Mouse (Mus musculus): ENCODE measurements around the gene Nrbp1. TPM values are rescaled to one million over a fixed set of nuclear protein-coding genes. Genes with fewer than 3 reads are reported as not detected.
A peak's percentile ranks its signal among the peaks of the same experiment; 100 is the strongest.

Gene Nrbp1
- polyA plus RNA-seq, 1 experiment: 126 TPM

DNA sequence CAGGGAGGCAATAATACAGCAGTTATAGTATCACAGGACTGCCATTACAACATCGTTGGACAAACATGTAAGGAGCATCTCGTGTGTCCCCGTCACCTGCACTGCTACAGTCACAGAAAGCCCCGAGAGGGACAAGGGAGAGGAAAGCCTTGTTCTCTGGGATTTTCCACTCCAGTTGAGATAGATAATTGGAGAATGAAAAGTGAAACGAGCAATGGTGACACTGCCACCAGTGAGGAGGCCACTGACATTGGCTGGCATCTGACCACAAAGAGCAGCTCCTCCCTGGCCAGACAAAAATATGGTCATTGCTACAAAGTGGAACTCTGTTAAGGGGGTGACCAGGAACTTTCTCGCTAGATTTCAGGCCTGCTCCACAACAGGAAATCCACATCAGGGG lies 27.0 kb downstream of the Nrbp1 start:
- H3K4me3 ChIP-seq (ENCODE audit: insufficient read depth, low read depth, low read length): no peak overlapping the region
- 67% methylated on average over 6 of the region's 6 CpGs for WGBS
- peak; percentile 24 for DNase-seq
- no peak overlapping the region for H3K27ac ChIP-seq (ENCODE audit: insufficient read depth, low read depth, low read length)
- no peaks in the 10 kb centered on the region for H3K4me1 ChIP-seq (ENCODE audit: control insufficient read depth, insufficient read depth, low read length)
- no peaks in the 10 kb centered on the region for H3K27me3 ChIP-seq (replicated peaks; ENCODE audit: control insufficient read depth, insufficient read depth, low read length)
- TF ChIP-seq CTCF (conservative IDR thresholded peaks at IDR 0.05; ENCODE audit: insufficient read depth, insufficient read length, low read depth, low read length) (no peak), POLR2A (IDR thresholded peaks at IDR 0.05; ENCODE audit: low read depth, low read length) (no peak)
- H3K36me3 ChIP-seq (ENCODE audit: control insufficient read depth, insufficient read depth, low read length): no peaks in the 10 kb centered on the region; the same call in 1 of the 2 replicates

DNA sequence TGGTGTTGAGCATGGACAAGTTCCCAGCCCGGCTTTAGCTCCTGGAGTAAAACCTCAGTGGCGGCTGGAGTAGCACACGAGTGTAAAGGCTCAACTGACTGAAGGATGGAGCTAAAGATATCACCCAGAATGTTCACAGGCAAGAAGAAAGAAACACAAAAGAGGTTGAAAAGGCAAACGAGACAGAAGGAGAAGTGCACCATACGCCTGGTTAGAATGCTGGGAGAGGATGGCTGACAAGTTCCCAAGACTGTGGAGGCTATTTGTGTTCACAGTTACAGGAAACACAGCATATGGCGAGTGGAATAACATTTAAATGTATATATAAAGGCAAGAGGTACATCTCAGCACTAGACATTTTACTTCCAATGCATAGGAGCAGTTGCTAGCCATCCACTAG lies 32.4 kb downstream of the Nrbp1 start:
- Histone ChIP-seq H3K27ac (ENCODE audit: insufficient read depth, low read depth, low read length) (no peak overlapping the region), H3K36me3 (ENCODE audit: control insufficient read depth, insufficient read depth, low read length) (no peaks in the 10 kb centered on the region; the same call in 1 of the 2 replicates), H3K27me3 (replicated peaks; ENCODE audit: control insufficient read depth, insufficient read depth, low read length) (no peaks in the 10 kb centered on the region), H3K4me1 (ENCODE audit: control insufficient read depth, insufficient read depth, low read length) (no peaks in the 10 kb centered on the region), H3K4me3 (ENCODE audit: insufficient read depth, low read depth, low read length) (no peak overlapping the region)
- DNase-seq: no peak
- WGBS: 92% methylated on average over 6 of the region's 6 CpGs
- TF ChIP-seq CTCF (conservative IDR thresholded peaks at IDR 0.05; ENCODE audit: insufficient read depth, insufficient read length, low read depth, low read length) (no peak), POLR2A (IDR thresholded peaks at IDR 0.05; ENCODE audit: low read depth, low read length) (no peak)

DNA sequence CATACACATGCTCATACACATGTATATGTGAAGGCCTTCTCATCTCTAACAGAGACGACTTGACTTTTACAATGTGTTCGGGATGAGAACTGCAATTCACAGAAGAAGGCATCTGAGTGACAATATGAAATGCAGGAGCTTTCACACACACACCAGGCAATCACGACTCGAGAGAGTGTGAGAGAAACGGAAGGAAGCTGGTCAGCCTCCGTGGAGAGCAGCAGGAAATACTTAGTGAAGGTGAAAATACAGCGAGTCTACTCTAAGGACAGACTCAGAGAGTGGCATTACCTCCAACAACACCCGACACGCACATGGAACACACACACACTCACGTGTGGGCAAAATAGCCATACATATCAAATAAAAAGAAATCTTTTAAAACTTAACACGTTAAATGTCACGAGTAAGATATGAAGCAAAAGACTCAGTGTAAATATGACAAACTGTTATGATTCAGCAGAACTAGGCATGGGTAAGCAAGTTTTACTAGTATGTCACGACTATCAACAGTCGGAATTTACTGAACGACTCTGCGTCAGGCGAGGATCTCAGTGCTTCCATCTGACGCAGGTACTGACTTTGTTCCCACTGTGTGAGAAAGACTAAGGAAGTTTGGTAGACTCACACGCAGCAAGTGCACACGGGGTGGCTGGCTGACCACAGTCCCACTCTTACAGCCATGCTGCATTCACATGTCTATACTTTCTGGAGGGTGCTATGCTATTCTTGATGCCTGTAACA lies 38.8 kb downstream of the Nrbp1 start:
- Histone ChIP-seq H3K27me3 (replicated peaks; ENCODE audit: control insufficient read depth, insufficient read depth, low read length) (no peaks in the 10 kb centered on the region), H3K4me1 (ENCODE audit: control insufficient read depth, insufficient read depth, low read length) (no peaks in the 10 kb centered on the region), H3K4me3 (ENCODE audit: insufficient read depth, low read depth, low read length) (no peak overlapping the region), H3K36me3 (ENCODE audit: control insufficient read depth, insufficient read depth, low read length) (no peaks in the 10 kb centered on the region; the same call in none of the 2 replicates), H3K27ac (ENCODE audit: insufficient read depth, low read depth, low read length) (no peak overlapping the region)
- DNase-seq: no peak
- WGBS: 85% methylated on average over 20 of the region's 20 CpGs
- TF ChIP-seq POLR2A (IDR thresholded peaks at IDR 0.05; ENCODE audit: low read depth, low read length) (no peak), CTCF (conservative IDR thresholded peaks at IDR 0.05; ENCODE audit: insufficient read depth, insufficient read length, low read depth, low read length) (no peak)

DNA sequence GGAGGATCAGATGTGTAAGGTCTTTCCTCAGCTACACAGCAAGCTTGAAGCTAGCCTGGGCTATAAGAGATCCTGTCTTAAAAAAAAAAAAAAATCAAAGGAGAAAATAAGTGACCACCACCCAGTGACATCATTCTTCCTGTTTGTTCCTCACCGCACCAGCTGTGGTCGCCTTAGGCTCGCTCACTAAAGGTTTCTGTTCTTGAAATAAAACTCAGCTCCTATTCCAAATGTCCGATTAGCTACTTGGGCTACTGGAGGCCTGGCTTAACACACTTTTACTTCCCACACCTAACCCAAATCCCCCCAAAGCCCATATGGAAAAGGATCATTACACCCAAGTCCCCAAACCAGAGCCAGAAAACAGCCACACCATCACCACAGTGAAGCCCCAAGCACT lies 47.6 kb downstream of the Nrbp1 start:
- no peak for DNase-seq
- Histone ChIP-seq H3K27me3 (replicated peaks; ENCODE audit: control insufficient read depth, insufficient read depth, low read length) (no peaks in the 10 kb centered on the region), H3K4me3 (ENCODE audit: insufficient read depth, low read depth, low read length) (no peak overlapping the region), H3K27ac (ENCODE audit: insufficient read depth, low read depth, low read length) (no peak overlapping the region), H3K4me1 (ENCODE audit: control insufficient read depth, insufficient read depth, low read length) (no peaks in the 10 kb centered on the region; the same call in 1 of the 2 replicates), H3K36me3 (ENCODE audit: control insufficient read depth, insufficient read depth, low read length) (peaks cover 2% of the 10 kb centered on the region)
- no peak for TF ChIP-seq CTCF (conservative IDR thresholded peaks at IDR 0.05; ENCODE audit: insufficient read depth, insufficient read length, low read depth, low read length)
- TF ChIP-seq POLR2A (IDR thresholded peaks at IDR 0.05; ENCODE audit: low read depth, low read length): no peak
- 62% methylated on average over 4 of the region's 4 CpGs for WGBS

DNA sequence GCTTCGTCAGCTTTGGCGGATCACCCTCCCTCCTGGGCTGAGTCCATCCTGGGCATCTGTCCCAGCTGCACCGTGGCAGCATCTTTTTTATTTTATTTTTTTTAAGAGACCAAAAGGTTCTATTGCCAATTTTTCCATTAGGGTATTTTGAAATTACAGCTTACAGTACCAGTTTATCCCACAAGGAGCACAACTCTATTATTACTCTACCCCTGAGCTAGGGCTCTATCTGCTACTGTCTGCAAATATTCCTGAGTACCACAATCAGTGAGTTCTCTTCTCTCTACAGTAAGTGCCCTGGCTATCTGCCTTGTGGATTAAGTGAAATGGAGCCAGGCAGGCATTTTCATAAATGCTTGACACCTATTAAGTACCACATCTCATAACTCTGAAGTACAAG lies 48.0 kb downstream of the Nrbp1 start:
- Histone ChIP-seq H3K27me3 (replicated peaks; ENCODE audit: control insufficient read depth, insufficient read depth, low read length) (no peaks in the 10 kb centered on the region), H3K4me1 (ENCODE audit: control insufficient read depth, insufficient read depth, low read length) (no peaks in the 10 kb centered on the region; the same call in 1 of the 2 replicates), H3K4me3 (ENCODE audit: insufficient read depth, low read depth, low read length) (no peak overlapping the region), H3K27ac (ENCODE audit: insufficient read depth, low read depth, low read length) (no peak overlapping the region), H3K36me3 (ENCODE audit: control insufficient read depth, insufficient read depth, low read length) (peaks cover 2% of the 10 kb centered on the region)
- TF ChIP-seq CTCF (conservative IDR thresholded peaks at IDR 0.05; ENCODE audit: insufficient read depth, insufficient read length, low read depth, low read length) (no peak), POLR2A (IDR thresholded peaks at IDR 0.05; ENCODE audit: low read depth, low read length) (no peak)
- DNase-seq: no peak
- WGBS: 61% methylated on average over 3 of the region's 3 CpGs

DNA sequence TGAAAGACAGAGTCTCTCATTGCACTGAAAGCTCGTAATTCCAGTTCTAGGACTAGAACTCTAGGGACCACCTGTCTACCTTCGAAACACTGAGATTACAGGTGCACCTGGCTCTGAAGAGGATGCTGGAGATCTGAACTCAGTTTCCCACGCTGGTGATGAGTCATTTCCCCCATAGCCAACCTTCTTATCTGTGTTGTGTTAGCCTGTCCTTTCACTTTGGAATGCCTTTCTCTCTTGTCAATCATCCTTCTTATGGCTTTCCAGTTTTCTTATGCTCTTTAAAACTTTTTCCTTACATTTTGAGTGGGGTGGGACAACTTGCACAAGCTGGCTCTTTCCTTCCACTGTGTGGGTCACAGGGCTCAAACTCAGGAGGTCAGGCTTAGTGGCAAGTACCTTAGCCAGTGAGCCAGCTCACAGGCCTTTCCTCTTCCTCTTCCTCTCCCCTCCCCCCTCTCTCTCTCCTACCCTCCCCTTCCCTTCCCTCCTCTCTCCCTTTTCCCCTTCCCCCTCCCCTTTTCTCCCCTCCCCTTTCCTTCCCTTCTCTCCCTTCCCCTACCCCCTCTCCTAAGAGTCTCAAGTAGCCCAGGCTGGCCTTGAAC lies 49.1 kb downstream of the Nrbp1 start:
- H3K4me1 ChIP-seq (ENCODE audit: control insufficient read depth, insufficient read depth, low read length): no peaks in the 10 kb centered on the region; the same call in 1 of the 2 replicates
- no peak for DNase-seq
- peaks cover 2% of the 10 kb centered on the region for H3K36me3 ChIP-seq (ENCODE audit: control insufficient read depth, insufficient read depth, low read length)
- no peaks in the 10 kb centered on the region for H3K27me3 ChIP-seq (replicated peaks; ENCODE audit: control insufficient read depth, insufficient read depth, low read length)
- WGBS: 87% methylated on average over 3 of the region's 3 CpGs
- H3K4me3 ChIP-seq (ENCODE audit: insufficient read depth, low read depth, low read length): no peak overlapping the region
- TF ChIP-seq POLR2A (IDR thresholded peaks at IDR 0.05; ENCODE audit: low read depth, low read length) (no peak), CTCF (conservative IDR thresholded peaks at IDR 0.05; ENCODE audit: insufficient read depth, insufficient read length, low read depth, low read length) (no peak)
- H3K27ac ChIP-seq (ENCODE audit: insufficient read depth, low read depth, low read length): no peak overlapping the region

Data from kidney, adult 2 months (tissue).